Mouse (Mus musculus): ENCODE measurements around the gene Syngap1. TPM values are rescaled to one million over a fixed set of nuclear protein-coding genes. Genes with fewer than 3 reads are reported as not detected.
"Not testable (repeated sequence)": the region's sequence is repeated elsewhere in the genome, so short reads cannot be mapped to it uniquely, and the experiment has no call there.

The Syngap1 gene
- 1.5 TPM in 2 replicates for polyA plus RNA-seq (2016; fragmentation: Nextera tagmentation; extraction: Ambion mirVana)

DNA sequence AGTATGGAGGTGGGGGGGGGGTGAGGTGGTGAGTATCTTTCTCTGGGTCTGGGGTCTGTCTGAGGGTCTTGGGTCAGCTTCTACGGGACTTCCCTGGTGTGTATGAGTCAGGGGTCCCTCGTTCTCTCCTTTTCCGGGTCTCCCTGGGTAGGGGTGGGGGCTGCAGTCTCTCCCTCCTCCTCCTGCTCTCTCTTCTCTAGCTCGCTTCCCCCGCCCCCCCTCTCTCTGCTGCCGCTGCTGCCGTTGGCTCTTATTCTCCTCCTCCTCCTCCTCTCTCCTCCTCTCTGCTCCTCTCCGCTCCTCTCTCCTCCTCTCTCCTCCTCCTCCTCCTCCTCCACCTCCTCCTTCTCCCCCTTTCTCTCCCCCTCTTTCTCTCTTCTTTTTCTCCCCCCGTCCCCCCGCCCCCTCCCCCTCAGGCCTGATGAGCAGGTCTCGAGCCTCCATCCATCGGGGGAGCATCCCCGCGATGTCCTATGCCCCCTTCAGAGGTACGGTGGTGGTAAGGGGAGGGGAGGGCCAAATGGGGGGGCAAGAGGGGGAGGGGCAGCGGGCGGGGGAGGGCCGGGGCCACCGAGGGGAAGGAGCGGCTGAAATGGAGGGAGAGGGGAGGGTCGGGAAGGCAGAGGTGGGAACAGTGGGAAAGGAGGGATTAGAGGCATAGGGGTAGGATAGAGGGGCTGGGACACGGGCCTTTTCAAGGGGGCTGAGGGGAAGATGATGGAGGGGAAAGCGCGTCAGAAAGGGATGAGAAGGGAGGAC lies at the start of gene Syngap1:
Syngap1 (plus strand) TSS at position 223 of the 759 bp plus-strand sequence.
- peaks cover 79% of the 10 kb centered on the region for H3K4me1 ChIP-seq

DNA sequence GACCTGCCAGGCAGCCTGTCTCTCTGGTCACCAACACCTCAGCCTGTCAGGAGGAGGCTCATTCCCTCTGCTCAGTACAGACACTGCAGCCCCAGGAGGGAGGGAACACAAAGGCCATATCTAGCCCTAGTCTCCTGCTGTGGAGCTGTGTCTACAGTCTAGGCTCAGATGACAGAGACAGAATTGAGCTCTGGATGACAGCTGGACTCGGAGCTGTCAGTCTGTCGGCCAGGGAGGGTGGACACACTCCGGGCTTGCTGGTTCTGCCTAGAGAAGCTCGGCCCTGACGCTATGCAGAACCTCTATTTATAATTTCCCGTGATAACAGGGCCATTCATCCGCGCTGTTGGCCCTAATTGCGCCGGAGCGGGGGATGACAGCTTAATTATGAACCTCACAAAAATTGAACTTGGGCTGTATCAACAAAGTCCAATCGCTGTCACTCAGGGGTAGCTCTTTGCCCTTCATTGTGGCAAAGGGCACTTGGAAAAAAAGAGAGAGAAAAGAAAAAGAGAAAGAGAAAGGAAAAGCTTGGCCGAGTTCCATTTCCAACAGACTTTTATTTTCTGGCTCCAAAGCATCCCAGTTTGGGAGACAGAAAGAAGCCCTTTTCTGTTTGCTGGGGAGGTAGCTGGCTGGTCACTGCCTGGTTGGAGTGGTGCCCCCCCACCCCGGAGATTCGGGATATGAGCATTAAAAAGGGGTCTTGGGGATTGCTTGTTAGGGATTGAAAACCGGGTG lies 48.2 kb upstream of the Syngap1 start:
- Histone ChIP-seq H3K4me3 (no peak overlapping the region), H3K27me3 (ENCODE audit: low read depth, poor library complexity, severe bottlenecking) (peaks cover 7% of the 10 kb centered on the region), H3K4me1 (peaks cover 12% of the 10 kb centered on the region), H3K36me3 (no peaks in the 10 kb centered on the region), H3K9me3 (replicated peaks) (no peaks in the 10 kb centered on the region), H3K27ac (replicated peaks) (peak overlapping the region; percentile 17; the same call in 1 of the 2 replicates)
- 68% methylated on average over 16 of the region's 16 CpGs for WGBS
- DNase-seq (ENCODE audit: low spot score): no peak

More for the DNA sequence above, at the start of gene Syngap1:
- H3K27me3 ChIP-seq (ENCODE audit: low read depth, poor library complexity, severe bottlenecking): no peaks in the 10 kb centered on the region
- no peaks in the 10 kb centered on the region for H3K9me3 ChIP-seq (replicated peaks)
- WGBS: 1% methylated on average over 20 of the region's 24 CpGs
- H3K36me3 ChIP-seq: peaks cover 28% of the 10 kb centered on the region
- H3K4me3 ChIP-seq: peak within 1 kb of the TSS; percentile 84
- DNase-seq (ENCODE audit: low spot score): peak; percentile 68
- peak within 1 kb of the TSS; percentile 95 for H3K27ac ChIP-seq (replicated peaks)

DNA sequence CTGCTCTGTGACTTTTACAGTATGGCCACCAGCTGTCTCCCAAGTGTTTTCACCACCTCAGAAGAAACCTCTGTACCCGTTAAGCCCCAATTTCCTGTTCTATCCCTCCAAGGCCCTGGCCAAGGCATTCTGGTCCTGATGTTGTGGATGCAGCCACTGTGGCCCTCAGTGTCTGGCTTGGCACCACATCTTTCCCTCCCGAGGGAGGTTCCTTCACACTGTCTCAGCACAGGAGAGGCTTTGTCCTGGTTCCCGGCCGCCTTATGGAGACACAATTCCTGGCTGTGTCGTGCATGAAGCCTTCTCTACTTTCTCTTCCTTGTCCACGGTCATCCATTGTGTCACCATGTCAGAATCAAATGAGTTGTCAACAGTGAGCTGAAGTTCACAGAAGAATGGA lies 47.6 kb upstream of the Syngap1 start:
- no peak overlapping the region for H3K4me3 ChIP-seq
- H3K27ac ChIP-seq (replicated peaks): no peak overlapping the region
- no peaks in the 10 kb centered on the region for H3K36me3 ChIP-seq
- no peaks in the 10 kb centered on the region for H3K9me3 ChIP-seq (replicated peaks)
- H3K4me1 ChIP-seq: peaks cover 12% of the 10 kb centered on the region
- WGBS: 74% methylated on average over 6 of the region's 6 CpGs
- H3K27me3 ChIP-seq (ENCODE audit: low read depth, poor library complexity, severe bottlenecking): 0 out of 2 replicates have a peak, but pooled peaks cover under 1% of the 10 kb centered on the region
- no peak for DNase-seq (ENCODE audit: low spot score)

DNA sequence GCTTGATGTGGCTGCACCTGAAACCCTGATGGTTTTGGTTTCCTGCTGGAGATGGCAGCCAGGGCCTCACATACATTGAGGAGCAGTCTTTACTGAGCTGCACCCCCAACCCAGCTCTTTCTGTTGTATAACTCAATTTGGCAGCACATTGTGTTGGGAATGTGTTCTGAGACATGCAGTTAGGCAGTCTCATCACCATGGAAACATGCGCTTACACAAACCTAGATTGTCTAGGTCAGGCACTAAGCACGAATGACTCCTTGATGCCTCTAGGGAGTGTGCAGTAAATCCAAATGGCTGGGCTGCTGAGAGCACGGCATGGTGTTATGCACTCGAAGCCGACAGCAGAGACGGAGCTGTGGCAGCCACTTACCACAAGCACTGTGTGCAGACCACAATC lies 46.7 kb upstream of the Syngap1 start:
- Histone ChIP-seq H3K4me3 (no peak overlapping the region), H3K36me3 (no peaks in the 10 kb centered on the region), H3K9me3 (replicated peaks) (no peaks in the 10 kb centered on the region), H3K27me3 (ENCODE audit: low read depth, poor library complexity, severe bottlenecking) (no peaks in the 10 kb centered on the region), H3K4me1 (peaks cover 12% of the 10 kb centered on the region), H3K27ac (replicated peaks) (no peak overlapping the region)
- 89% methylated on average over 6 of the region's 6 CpGs for WGBS
- DNase-seq (ENCODE audit: low spot score): no peak

DNA sequence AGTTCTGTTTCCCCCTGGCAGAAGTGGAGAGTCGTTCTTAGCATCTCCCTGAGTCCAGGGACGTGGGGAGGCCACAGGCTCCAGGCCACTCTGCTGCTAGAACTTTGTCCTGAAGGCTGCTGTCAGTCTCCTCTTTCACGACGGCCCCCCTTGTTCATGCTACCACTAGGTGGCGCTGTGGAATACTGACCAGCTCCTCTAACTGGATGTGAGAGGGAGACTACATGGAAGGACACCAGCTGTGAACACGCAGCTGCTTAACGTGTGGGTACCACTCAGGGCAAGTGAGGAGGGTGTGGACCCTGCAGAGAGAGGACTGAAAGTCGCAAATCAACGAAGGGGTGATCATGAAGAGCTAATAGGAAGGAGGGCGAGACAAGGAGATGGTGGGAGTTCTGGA lies 45.5 kb upstream of the Syngap1 start:
- no peak overlapping the region for H3K4me3 ChIP-seq
- peak; percentile 76 for DNase-seq (ENCODE audit: low spot score)
- peaks cover 12% of the 10 kb centered on the region for H3K4me1 ChIP-seq
- H3K9me3 ChIP-seq (replicated peaks): no peaks in the 10 kb centered on the region; the same call in 1 of the 2 replicates
- H3K27me3 ChIP-seq (ENCODE audit: low read depth, poor library complexity, severe bottlenecking): no peaks in the 10 kb centered on the region
- 12% methylated on average over 10 of the region's 10 CpGs for WGBS
- no peaks in the 10 kb centered on the region for H3K36me3 ChIP-seq
- H3K27ac ChIP-seq (replicated peaks): no peak overlapping the region

DNA sequence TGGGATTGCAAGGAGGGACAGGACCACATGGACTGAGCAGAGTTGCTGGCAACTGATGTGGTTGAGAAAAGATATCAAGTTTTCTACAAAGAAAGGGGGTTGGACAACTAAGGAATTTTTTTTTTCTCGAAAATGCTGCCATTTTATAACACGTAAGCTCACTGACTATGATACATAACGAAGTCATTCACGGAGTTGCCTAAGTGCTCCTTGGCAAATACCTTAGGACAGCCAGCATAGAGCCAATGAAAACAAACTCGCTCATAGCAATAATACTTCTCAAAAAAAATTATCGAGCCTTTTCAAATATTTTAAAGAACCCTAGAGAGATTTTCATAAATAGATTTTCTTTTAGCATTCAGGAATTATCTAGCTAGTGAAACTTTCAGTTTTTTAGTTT lies 40.1 kb upstream of the Syngap1 start:
- no peaks in the 10 kb centered on the region for H3K36me3 ChIP-seq
- H3K4me1 ChIP-seq: no peaks in the 10 kb centered on the region
- H3K4me3 ChIP-seq: no peak overlapping the region
- H3K27me3 ChIP-seq (ENCODE audit: low read depth, poor library complexity, severe bottlenecking): no peaks in the 10 kb centered on the region
- no peaks in the 10 kb centered on the region; the same call in 1 of the 2 replicates for H3K9me3 ChIP-seq (replicated peaks)
- WGBS: 88% methylated on average over 6 of the region's 6 CpGs
- no peak overlapping the region for H3K27ac ChIP-seq (replicated peaks)
- DNase-seq (ENCODE audit: low spot score): no peak

DNA sequence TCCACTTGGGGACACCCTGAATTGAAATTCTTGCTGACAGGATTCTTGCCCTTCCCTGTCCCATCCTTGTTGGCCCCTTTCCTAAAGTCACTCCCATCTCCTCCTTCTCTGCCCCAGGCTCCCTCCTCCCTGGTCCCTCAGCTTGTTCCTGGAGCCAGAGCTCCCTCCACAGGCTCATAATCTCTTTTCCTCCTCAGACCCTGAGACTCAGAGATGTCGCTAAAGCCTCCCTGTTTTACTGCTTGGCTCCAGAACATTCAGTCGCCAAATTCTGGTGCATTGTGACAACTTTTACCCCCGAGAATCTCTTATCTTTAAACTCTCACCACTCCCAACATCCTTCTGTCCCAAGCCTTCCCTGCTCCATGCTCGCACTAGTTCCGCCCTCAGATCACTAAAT lies 36.7 kb upstream of the Syngap1 start:
- Histone ChIP-seq H3K4me3 (no peak overlapping the region), H3K9me3 (replicated peaks) (peaks cover 10% of the 10 kb centered on the region), H3K4me1 (no peaks in the 10 kb centered on the region), H3K36me3 (no peaks in the 10 kb centered on the region), H3K27me3 (ENCODE audit: low read depth, poor library complexity, severe bottlenecking) (no peaks in the 10 kb centered on the region), H3K27ac (replicated peaks) (no peak overlapping the region)
- no peak for DNase-seq (ENCODE audit: low spot score)
- 58% methylated on average over 5 of the region's 5 CpGs for WGBS

DNA sequence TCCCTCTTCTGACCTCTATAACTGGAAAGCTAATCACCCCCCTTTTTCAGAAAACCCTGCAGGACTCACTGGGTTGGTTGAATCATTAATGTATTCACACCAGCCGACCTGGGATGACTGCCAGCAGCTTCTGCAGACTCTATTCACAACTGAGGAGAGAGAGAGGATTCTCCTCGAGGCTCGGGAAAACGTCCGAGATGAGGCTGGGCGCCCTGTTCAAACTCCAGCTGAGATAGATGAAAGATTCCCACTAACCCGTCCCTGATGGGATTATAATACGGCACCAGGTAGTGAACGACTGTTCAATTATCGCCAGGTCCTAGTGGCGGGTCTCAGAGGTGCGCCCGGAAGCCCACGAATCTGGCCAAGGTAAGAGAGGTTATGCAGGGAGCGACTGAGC lies 33.5 kb upstream of the Syngap1 start:
- H3K4me1 ChIP-seq; H3K4me3 ChIP-seq; H3K36me3 ChIP-seq; H3K9me3 ChIP-seq (replicated peaks); H3K27me3 ChIP-seq (ENCODE audit: low read depth, poor library complexity, severe bottlenecking); H3K27ac ChIP-seq (replicated peaks); DNase-seq (ENCODE audit: low spot score): not testable (repeated sequence)
- WGBS: 92% methylated on average over 15 of the region's 15 CpGs

DNA sequence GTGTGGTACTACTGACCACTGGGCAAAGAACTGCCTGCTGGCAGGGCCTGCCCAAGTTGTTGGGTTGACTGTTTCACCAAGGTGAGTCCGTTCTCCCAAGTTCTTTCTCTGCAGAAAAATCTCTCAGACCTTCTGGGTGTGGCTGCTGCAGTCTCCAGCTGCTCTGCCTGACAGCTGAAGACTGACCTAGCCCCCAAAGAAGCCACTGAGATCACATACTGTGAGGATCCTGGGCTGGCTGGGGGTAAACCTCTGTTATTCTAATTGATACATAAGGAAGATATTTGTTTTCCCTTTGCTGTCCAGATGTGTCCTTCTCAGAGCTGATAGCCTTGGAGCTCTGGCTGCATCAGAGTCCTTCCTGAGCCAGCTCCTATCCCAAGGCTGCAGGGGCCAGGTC lies 25.8 kb upstream of the Syngap1 start:
- H3K27ac ChIP-seq (replicated peaks): no peak overlapping the region
- 37% methylated on average over 1 of the region's 1 CpGs for WGBS
- H3K4me1 ChIP-seq: peaks cover 15% of the 10 kb centered on the region
- no peak for DNase-seq (ENCODE audit: low spot score)
- H3K36me3 ChIP-seq: peaks cover 9% of the 10 kb centered on the region
- no peaks in the 10 kb centered on the region for H3K9me3 ChIP-seq (replicated peaks)
- H3K27me3 ChIP-seq (ENCODE audit: low read depth, poor library complexity, severe bottlenecking): no peaks in the 10 kb centered on the region
- H3K4me3 ChIP-seq: no peak overlapping the region

DNA sequence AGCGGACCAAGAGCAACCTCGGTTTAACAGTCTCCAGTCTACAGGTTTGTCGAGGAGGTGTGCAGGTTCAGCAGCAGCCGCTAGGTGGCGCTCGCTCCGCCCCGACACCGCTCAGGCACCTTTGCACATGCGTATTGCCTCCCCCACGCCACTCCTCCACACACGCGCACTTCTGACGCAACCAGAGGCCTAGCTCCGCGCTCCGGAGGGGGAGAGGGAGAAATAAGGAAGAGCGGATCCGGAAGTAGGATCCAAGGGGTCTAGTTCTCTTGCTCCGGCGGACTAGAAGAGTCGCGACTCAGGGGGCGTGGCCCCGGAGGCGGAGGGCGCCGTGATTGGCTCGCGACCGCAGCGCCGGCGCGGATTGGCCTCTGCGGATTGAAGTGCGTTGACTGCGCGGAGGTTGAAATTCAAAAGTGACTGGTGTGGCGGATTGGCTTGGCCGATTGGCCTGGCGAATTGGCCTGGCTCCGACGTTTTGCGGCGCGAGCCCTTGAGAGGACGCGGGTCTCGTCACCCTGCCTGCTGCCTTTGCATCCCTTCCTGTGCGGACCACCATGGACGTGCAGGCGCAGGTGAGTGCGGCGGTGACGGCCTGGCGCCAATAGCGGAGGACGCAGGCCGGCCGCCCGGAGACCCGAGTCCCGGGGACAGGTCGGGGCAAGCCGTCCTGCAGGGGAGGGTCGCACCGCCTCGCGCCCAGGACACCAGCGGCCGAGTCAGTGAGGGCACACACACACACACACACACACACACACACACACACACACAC lies 24.2 kb upstream of the Syngap1 start, which contains the start of gene Kifc5b:
Kifc5b (plus strand) TSS at position 381 of the 772 bp plus-strand sequence.
- Histone ChIP-seq H3K9me3 (replicated peaks) (no peaks in the 10 kb centered on the region), H3K27me3 (ENCODE audit: low read depth, poor library complexity, severe bottlenecking) (no peaks in the 10 kb centered on the region), H3K4me3 (peak within 1 kb of the TSS; percentile 69), H3K27ac (replicated peaks) (peak within 1 kb of the TSS; percentile 91), H3K36me3 (peaks cover 25% of the 10 kb centered on the region), H3K4me1 (peaks cover 15% of the 10 kb centered on the region)
- peak; percentile 100 for DNase-seq (ENCODE audit: low spot score)
- under 1% methylated on average over 71 of the region's 72 CpGs for WGBS

DNA sequence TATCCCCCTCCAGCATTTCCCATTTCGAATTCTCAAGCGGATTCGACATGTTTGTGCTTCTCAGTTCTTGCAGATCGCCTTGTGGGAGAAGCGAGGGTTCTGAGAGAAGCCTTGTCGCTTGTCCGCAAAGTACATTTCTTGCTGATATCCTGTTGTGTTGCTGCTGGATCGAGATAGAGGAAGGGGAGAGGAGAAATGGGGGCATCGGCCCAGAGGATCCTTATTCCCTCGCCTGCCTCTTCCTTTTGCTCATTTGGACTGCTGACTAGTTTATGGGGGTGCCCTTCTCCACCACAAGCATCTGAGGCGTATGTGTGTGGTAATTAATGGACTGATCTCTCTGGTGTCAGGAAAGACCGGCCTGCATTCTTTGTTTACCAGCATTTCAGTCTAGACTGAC lies 23.5 kb upstream of the Syngap1 start:
- DNase-seq (ENCODE audit: low spot score); H3K27me3 ChIP-seq (ENCODE audit: low read depth, poor library complexity, severe bottlenecking); H3K9me3 ChIP-seq (replicated peaks): not testable (repeated sequence)
- 4% methylated on average over 12 of the region's 12 CpGs for WGBS
- H3K4me1 ChIP-seq: peaks cover 15% of the 10 kb centered on the region
- H3K4me3 ChIP-seq: peak overlapping the region; percentile 69
- H3K27ac ChIP-seq (replicated peaks): peak overlapping the region; percentile 91
- H3K36me3 ChIP-seq: peaks cover 28% of the 10 kb centered on the region

DNA sequence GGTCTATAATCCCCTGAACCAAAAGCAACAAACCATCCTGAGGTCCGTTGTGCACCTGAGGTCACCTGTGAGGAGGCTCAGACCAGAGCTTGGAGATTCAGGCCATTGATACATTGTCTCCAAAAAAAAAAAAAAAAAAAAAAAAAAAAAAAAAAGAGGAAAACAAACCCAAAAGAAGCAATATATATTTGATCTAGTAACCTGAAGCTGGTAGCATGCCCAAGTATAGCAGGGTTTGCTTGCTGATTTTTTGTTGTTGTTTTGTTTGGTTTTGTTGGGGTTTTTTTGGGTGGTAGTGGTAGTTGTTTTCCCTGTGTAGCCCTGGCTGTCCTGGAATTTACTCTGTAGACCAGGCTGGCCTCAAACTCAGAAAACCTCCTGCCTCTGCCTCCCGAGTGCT lies 22.7 kb upstream of the Syngap1 start:
- H3K27me3 ChIP-seq (ENCODE audit: low read depth, poor library complexity, severe bottlenecking): no peaks in the 10 kb centered on the region
- WGBS: 70% methylated on average over 2 of the region's 2 CpGs
- no peak overlapping the region for H3K27ac ChIP-seq (replicated peaks)
- H3K36me3 ChIP-seq: peaks cover 36% of the 10 kb centered on the region
- H3K4me1 ChIP-seq: peaks cover 15% of the 10 kb centered on the region
- DNase-seq (ENCODE audit: low spot score): no peak
- H3K4me3 ChIP-seq: peak overlapping the region; percentile 69
- no peaks in the 10 kb centered on the region for H3K9me3 ChIP-seq (replicated peaks)
